Mouse (Mus musculus) embryonic facial prominence, embryonic 15.5 days (tissue): ENCODE results near the gene Cul4a. TPM values are rescaled to one million over a fixed set of nuclear protein-coding genes. Genes with fewer than 3 reads are reported as not detected.

ENCODE experiments used
- microRNA counts: library from miRNA; unstranded; fragments of <30 nt; microRNA quantifications from one replicate; lab custom pipeline; 2016
- microRNA-seq: library from miRNA; unstranded; fragments of <30 nt; microRNA quantifications from one replicate; pipeline ENCODE4, GENCODE M21; 2016; ENCODE audit warnings: borderline number of aligned reads
- polyA plus RNA-seq: library from polyadenylated mRNA; unstranded; fragments of >200 nt; fragmentation: Nextera tagmentation; extraction: Ambion mirVana; gene quantifications from 2 replicates; pipeline ENCODE4 v1.2.1, GENCODE M21; 2015

Cul4a gene
- polyA plus RNA-seq, 1 experiment from 2014 or later = 106 TPM

MicroRNAs encoded within 50 kb of the gene (microRNA counts, 519-probe panel; counts per million panel counts)
- microRNA mmu-miR-1968 (lab: Ali Mortazavi, UCI) = 2,036 counts per million, percentile 41 among the panel's probes with 10 or more counts

Small RNA genes within 50 kb of the gene (microRNA-seq; reads per million reads assigned to microRNA genes)
- gene Mir1968 = 6.4 reads per million, percentile 24 among the genes with 10 or more reads in this experiment
- not detected for gene Mir7065

Other genes starting within 250 kb of the Cul4a start
- gene Mcf2l, start 231.8 kb upstream of the Cul4a start, polyA plus RNA-seq = 16.8 and 18.7 TPM in 2 replicates
- gene F7, start 79.6 kb upstream of the Cul4a start, polyA plus RNA-seq = 0.11 TPM in 1 of 2 replicates, not detected in the other
- 0.13 and 0.67 TPM in 2 replicates for gene F10, start 68.3 kb upstream of the Cul4a start, polyA plus RNA-seq
- 0.13 and 0.29 TPM in 2 replicates for gene Proz, start 44.7 kb upstream of the Cul4a start, polyA plus RNA-seq
- 37.4 and 41.9 TPM in 2 replicates for gene Pcid2, start 162 bp upstream of the Cul4a start, polyA plus RNA-seq
- gene Lamp1, start 53.5 kb downstream of the Cul4a start, polyA plus RNA-seq = 334 and 345 TPM in 2 replicates
- gene Grtp1, start 95.0 kb downstream of the Cul4a start, polyA plus RNA-seq = 15.4 and 16.1 TPM in 2 replicates
- 4.4 and 6.1 TPM in 2 replicates for gene Adprhl1, start 148.5 kb downstream of the Cul4a start, polyA plus RNA-seq
- 29.4 and 29.7 TPM in 2 replicates for gene Dcun1d2, start 182.5 kb downstream of the Cul4a start, polyA plus RNA-seq
- gene Tmco3, start 182.6 kb downstream of the Cul4a start, polyA plus RNA-seq = 44.8 and 52.4 TPM in 2 replicates
- 153 and 154 TPM in 2 replicates for gene Tfdp1, start 233.1 kb downstream of the Cul4a start, polyA plus RNA-seq